Mouse (Mus musculus) kidney, postnatal 10 days (tissue): ENCODE data around the gene Primpol.

Source experiments
- DNase-seq: peaks from one replicate; pipeline ENCODE4 v3.0.0; 2021; ENCODE audit warnings: mixed read lengths

Primpol gene

DNA sequence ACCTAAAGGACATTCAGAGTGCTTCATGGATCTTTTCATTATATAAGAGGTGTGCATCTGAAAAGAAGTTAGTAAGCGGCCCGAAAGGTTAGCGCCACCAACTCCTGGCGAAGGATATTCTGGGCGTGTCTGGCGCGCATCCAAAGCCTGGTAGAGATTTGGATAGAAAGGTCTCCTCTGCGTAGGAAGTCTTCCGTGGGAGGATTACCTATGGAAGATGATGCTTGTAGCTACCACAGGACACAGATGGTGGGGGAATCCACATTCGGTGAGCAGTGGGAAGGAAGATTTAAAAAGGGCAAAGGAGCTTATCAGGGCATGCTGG lies 64.6 kb downstream of the Primpol start:
- peak; percentile 59 for DNase-seq

GRCm38 (mm10) chr8:46551615-46552440 lies 65.2 kb downstream of the Primpol start, which contains the start of gene Cenpu:
TSS of gene Cenpu (plus strand) at chr8:46552028.
- DNase-seq = peak; percentile 100

DNA sequence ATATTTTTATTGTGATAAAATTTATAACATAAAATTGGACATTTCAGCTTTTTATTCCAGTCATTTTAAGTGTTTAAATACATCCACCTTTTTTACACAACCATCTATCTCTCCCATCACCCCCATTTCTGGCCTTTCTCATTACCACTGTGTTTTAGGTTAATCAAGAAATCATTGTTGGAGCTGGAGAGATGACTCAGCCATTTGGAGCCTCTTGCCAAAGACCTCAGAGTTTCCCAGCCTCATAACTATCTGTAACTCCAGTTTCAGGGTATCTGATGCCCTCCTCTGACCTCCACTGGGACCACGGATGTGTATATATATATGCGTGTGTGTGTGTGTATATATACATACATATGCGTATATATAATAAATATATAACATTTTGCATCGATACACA lies 66.0 kb downstream of the Primpol start:
- no peak for DNase-seq

- no peak for DNase-seq
Measured at GRCm38 (mm10) chr8:46550058-46550457, 67.0 kb downstream of the Primpol start.

DNA sequence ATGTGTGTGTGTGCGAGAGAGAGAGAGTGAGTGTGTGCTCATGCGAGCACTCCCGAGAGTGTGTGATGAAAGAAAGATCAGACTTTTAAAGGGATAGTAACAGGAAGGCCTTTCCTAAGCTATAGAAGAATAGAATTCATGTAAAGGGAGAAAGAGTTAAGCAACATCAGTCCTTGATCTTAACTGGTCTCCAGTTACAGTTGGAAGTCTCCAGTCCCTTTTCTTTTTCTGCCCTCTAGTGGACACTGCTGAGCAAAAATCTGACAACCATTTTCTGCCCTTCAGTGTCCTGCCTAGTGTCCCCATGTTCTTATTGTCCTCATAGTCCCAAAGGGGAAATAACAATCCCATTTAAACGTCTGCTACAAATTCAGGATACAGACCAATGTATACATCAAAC lies 69.8 kb downstream of the Primpol start:
- peak; percentile 71 for DNase-seq

DNA sequence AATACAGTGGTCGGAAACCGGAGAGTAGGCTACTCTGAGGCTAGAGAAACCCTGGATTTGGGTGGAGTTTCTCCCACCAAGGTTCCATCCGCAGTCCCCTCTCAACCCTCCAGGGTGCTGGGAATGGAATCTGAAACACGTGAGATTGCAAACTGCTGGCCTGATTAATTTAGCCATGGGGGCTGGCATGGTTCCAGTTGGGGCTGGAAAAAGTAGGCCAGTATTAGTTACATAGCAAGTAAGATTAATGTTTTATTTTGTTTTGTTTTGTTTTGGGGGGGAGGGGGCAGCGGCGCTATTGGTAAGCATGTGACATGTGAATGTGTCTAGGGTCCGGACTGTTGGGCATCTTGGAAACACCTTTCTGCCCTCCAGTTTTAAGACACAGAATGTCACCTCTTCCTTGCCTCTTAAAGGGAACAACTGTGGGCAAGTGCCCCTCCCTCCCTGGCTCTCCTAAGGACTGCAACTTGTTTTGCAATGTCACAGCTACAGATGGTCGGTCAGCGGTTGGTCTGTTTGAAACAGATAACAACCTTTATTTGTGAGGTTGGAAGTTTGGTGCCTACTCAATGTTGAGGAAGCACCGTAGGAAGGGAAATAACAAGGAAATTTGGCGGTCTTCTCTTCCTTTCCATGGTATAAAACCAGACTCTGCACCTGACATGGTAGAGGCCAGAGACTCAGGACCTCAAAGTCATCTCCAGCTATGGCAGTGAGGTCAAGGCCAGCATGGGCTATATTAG lies 70.4 kb downstream of the Primpol start:
- peak; percentile 91 for DNase-seq

GRCm38 (mm10) chr8:46545854-46546253 lies 71.2 kb downstream of the Primpol start:
- DNase-seq = no peak

GRCm38 (mm10) chr8:46543662-46544061 lies 73.3 kb downstream of the Primpol start:
- DNase-seq = peak; percentile 28

GRCm38 (mm10) chr8:46543191-46543590 lies 73.8 kb downstream of the Primpol start:
- DNase-seq = no peak

DNA sequence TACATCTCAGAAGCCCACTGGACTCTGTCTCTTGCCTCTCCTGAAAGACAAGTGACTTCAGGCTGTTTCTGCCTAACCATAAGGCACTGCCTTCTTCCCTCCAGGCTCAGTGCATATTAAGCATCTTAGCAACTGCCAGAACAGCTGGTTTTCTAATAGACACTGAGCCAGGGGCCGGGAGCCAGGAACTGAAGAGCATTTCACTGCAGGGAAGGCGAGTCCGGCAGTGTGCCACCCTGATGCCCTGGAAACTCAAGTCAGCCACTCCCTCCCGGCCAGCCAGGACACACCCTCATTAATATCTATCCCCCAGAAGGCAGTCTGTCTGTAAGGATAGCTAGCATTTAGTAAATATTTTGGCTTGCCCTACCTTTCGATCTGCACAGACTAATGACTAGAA lies 77.3 kb downstream of the Primpol start:
- no peak for DNase-seq

DNA sequence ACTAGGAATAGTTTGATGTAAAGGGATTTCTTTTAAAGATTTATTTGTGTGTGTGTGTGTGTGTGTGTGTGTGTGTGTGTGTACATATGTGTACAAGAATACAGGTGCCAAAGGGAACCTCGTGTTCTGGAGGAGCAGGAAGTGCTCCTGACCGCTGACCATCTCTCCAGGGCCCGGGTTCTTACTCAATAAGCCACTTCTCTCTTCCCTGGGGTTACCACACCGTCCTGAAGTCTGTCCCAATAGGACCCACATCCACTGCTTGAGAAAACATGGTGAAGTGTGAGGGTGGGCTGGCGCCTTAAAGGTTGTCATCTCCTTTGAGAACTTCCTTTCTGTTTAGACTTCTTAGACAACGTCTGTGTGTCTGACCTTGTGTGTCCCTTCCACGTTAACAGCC lies 83.1 kb downstream of the Primpol start:
- DNase-seq = no peak

GRCm38 (mm10) chr8:46530541-46530940 lies 86.5 kb downstream of the Primpol start:
- no peak for DNase-seq

- no peak for DNase-seq
Measured at GRCm38 (mm10) chr8:46529508-46529907, 87.5 kb downstream of the Primpol start.

- peak; percentile 71 for DNase-seq
Measured at GRCm38 (mm10) chr8:46526821-46527220, 90.2 kb downstream of the Primpol start.

DNA sequence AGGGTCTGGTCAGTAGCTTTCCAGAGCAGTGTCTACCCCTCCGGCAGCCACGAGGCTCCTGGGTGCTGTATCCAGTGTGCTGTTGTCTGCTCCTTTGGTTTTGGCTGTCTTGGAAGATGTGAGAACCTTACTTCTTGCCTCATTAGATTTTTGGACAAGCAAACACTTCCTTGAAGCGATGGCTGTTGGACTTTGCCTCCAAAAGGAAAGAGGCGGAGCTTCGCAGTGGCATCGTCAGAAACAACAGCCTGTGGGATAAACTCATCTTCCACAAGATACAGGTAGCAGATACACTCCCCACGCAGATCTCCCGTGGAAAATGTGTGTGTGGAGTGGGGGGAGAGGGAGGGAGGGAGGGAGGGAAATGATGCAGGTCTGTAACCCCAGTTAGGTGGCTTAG lies 90.9 kb downstream of the Primpol start:
- DNase-seq = no peak
